Mouse (Mus musculus) kidney, postnatal 0 days (tissue): ENCODE results near the gene Hilpda. TPM values are rescaled to one million over a fixed set of nuclear protein-coding genes. Genes with fewer than 3 reads are reported as not detected.
A peak's percentile ranks its signal among the peaks of the same experiment; 100 is the strongest.

Experiments
- ATAC-seq: fragments of 200-750 bp; cut with Nextera tagmentation; replicated peaks from 2 replicates; pipeline ENCODE4 v1.8.0; 2017; ENCODE audit warnings: low read depth, moderate number of reproducible peaks, moderate TSS enrichment, moderate library complexity; ENCODE audit not compliant: low FRiP score
- DNase-seq: peaks from one replicate; pipeline ENCODE4 v3.0.0-alpha.2; 2016; ENCODE audit warnings: low spot score
- H3K27ac ChIP-seq: fragments of 300-500 bp; sonication (generic); 2 replicates; pipeline ENCODE4 v1.5.1; 2014; ENCODE audit warnings: mild to moderate bottlenecking
- H3K27me3 ChIP-seq: fragments of 300-500 bp; sonication (generic); 2 replicates; pipeline ENCODE4 v1.6.1; 2014; ENCODE audit warnings: low read length, mixed read lengths; ENCODE audit not compliant: insufficient read depth
- H3K36me3 ChIP-seq: fragments of 300-500 bp; sonication (generic); 2 replicates; pipeline ENCODE4 v1.6.1; 2014; ENCODE audit warnings: low read length, mixed read lengths; ENCODE audit not compliant: insufficient read depth
- H3K4me1 ChIP-seq: fragments of 300-500 bp; sonication (generic); replicated peaks from 2 replicates; pipeline ENCODE4 v1.6.1; 2014; ENCODE audit warnings: antibody characterized with exemption, low read length, mixed read lengths; ENCODE audit not compliant: insufficient read depth
- H3K4me2 ChIP-seq: fragments of 300-500 bp; sonication (generic); 2 replicates; pipeline ENCODE4 v1.6.1; 2014; ENCODE audit warnings: mild to moderate bottlenecking, low read length, moderate library complexity, mixed read lengths
- H3K4me3 ChIP-seq: fragments of 300-500 bp; sonication (generic); replicated peaks from 2 replicates; pipeline ENCODE4 v1.5.1; 2014; ENCODE audit warnings: low read depth, low read length
- H3K9ac ChIP-seq: fragments of 300-500 bp; sonication (generic); 2 replicates; pipeline ENCODE4 v1.6.1; 2014; ENCODE audit warnings: low read depth, low read length
- H3K9me3 ChIP-seq: fragments of 300-500 bp; sonication (generic); replicated peaks from 2 replicates; pipeline ENCODE4 v1.6.1; 2016; ENCODE audit warnings: low read length, inconsistent platforms, mixed read lengths
- CTCF ChIP-seq: IDR thresholded peaks from 2 replicates; pipeline ENCODE4 v1.5.1; 2016; ENCODE audit warnings: antibody characterized with exemption, low read depth, mild to moderate bottlenecking, moderate library complexity
- WGBS: fragments of 180-500 bp; shearing (Covaris S2); extraction: QIAGEN DNeasy Blood & Tissue Kit; methylation state at CpG from one replicate; pipeline ENCODE4 v1.1.7; 2014; 5-methylcytosine and 5-hydroxymethylcytosine counted together
- polyA plus RNA-seq: library from polyadenylated mRNA; unstranded; fragments of >200 nt; fragmentation: Nextera tagmentation; extraction: Ambion mirVana; gene quantifications from 2 replicates; pipeline ENCODE4 v1.2.1, GENCODE M21; 2015

Hilpda gene
- polyA plus RNA-seq, 1 experiment from 2014 or later: 34.2 TPM

DNA sequence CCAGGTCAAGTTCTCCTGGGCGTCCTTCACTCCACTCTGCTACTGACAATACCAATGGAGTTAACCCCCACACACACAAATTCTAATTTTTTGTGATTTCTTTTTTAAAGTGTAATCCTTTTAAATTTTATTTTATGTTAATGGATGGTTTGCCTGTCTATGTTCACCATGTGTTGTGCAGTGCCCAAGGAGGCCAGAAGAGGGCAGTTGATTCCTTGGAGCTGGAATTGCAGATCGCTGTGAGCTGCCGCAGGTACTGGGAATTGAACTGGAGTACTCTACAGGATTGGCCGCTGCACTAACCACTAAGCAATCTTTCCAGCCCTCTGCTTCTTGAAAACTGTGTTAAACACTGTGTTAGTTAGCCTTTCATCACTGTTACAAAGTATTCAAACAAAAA is 33.2 kb downstream of the Hilpda start:
- Histone ChIP-seq H3K4me2 (no peak overlapping the region), H3K27ac (no peak overlapping the region), H3K4me3 (no peak overlapping the region), H3K9ac (no peak overlapping the region), H3K27me3 (no peaks in the 10 kb centered on the region), H3K36me3 (no peaks in the 10 kb centered on the region), H3K9me3 (no peaks in the 10 kb centered on the region), H3K4me1 (no peaks in the 10 kb centered on the region)
- DNase-seq (no peak), ATAC-seq (no peak)
- TF ChIP-seq CTCF: peak; percentile 27; the same call in 1 of the 2 replicates
- WGBS: 90% methylated on average over 4 of the region's 4 CpGs

DNA sequence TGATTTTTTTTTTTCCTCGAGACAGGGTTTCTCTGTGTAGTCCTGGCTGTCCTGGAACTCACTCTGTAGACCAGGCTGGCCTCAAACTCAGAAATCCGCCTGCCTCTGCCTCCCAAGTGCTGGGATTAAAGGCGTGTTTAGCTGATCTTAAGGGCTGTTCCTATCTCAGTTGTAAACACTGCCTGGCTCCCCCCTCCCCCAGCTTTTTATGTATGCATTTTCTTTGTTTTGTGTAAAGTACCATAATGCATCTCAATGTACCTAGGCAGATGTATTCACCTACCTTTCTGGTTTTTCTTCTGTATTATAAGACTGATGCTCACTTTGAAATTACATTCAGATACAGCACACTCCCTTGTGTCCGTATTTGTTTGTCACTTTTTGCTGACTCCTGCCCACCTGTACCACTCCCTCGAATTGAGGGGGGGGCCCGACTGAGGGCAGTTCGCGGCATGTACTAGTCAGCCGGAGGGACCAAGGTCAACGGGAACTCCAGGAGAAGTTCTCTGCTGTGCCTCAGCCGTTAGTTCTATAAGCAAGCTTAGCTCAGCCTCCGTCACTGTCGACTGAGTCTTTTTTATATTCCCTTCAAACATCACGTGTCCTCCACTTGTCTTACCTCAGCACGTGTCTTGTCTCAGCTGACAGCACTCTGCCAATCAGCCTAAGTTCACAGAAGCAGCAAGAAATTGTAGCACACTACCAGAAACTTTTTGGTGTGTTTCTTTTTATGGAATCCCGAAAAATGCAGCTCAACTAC is 36.7 kb downstream of the Hilpda start:
- 92% methylated on average over 16 of the region's 16 CpGs for WGBS
- no peak for TF ChIP-seq CTCF

DNA sequence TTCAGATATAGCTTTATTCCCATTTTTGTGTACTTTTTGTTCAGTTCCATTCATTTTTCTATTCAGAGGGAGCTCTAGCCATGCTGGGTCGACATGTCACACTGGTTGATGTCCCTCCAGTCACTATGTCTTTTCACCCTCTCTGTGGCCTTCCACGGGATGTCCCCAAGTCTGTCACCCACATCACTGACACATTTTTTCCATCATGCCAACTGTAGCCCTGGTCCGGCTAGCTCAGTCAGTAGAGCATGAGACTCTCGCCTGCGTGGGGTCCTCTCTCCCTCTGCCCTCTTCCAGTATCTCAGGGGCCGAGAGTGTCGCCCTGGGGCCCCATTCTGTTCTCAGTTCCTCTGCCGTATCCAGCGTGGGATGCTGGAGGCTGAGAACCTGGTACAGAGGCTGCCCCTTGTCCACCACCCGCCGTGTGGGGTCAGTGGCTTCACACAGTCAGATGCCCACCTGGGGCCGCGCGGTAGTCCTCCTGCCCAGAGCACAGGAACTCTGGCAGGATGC is 41.5 kb downstream of the Hilpda start:
- DNase-seq (no peak), ATAC-seq (no peak)
- no peaks in the 10 kb centered on the region for H3K9me3 ChIP-seq
- no peaks in the 10 kb centered on the region for H3K36me3 ChIP-seq
- TF ChIP-seq CTCF: no peak
- no peaks in the 10 kb centered on the region for H3K27me3 ChIP-seq
- 0 out of 2 replicates have a peak, but pooled peaks cover 3% of the 10 kb centered on the region for H3K4me1 ChIP-seq
- H3K4me3 ChIP-seq: no peak overlapping the region
- H3K27ac ChIP-seq: no peak overlapping the region
- H3K4me2 ChIP-seq: no peak overlapping the region
- H3K9ac ChIP-seq: no peak overlapping the region
- 70% methylated on average over 14 of the region's 14 CpGs for WGBS

More for the DNA sequence above, 36.7 kb downstream of the Hilpda start:
- Histone ChIP-seq H3K9me3 (no peaks in the 10 kb centered on the region), H3K27me3 (no peaks in the 10 kb centered on the region), H3K27ac (no peak overlapping the region), H3K4me1 (no peaks in the 10 kb centered on the region), H3K4me2 (no peak overlapping the region), H3K36me3 (no peaks in the 10 kb centered on the region), H3K4me3 (no peak overlapping the region), H3K9ac (no peak overlapping the region)
- DNase-seq (no peak), ATAC-seq (no peak)

DNA sequence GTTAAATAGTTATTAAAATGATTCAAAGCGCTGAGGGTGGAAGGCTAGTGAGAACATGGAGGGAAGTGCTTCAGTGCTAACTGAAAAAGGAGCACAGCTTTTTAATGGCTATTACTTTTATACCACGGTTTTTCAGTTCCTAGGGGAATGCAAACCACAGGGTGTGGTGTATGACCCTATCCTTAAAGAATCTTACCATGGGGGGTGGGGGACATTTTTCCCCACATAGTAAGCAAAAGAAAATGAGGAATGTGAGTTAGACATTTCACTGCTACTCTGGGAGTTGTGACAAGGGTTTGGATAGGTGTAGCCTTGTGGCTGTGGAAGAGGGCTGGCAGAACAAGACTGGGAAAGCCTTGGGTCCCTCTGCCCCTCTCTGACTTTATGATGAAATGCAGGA is 45.0 kb downstream of the Hilpda start:
- ATAC-seq: no peak
- Histone ChIP-seq H3K4me1 (0 out of 2 replicates have a peak, but pooled peaks cover 3% of the 10 kb centered on the region), H3K9ac (no peak overlapping the region), H3K27ac (no peak overlapping the region), H3K4me2 (no peak overlapping the region), H3K9me3 (no peaks in the 10 kb centered on the region), H3K36me3 (no peaks in the 10 kb centered on the region), H3K27me3 (no peaks in the 10 kb centered on the region), H3K4me3 (no peak overlapping the region)
- 64% methylated on average over 2 of the region's 2 CpGs for WGBS
- DNase-seq: no peak
- no peak for TF ChIP-seq CTCF

DNA sequence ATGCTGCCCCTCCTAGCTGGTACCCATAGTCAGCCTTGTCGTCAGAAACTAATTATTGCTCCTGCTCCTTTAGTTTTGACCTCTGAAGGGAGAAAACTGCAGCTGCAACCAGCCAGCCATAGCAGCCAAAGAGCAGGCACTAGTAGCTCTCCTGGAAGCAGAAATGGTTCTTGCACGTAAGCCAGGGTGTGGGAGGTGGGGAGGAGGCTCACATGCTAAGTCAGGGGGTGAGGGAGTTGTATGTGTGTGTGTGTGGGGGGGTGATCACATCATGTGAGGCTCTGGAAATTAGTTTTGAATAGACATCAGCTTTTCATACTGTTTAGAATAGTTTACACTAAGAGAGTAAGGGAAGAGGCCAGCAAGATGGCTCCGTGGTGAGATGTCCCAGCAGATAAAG is 45.7 kb downstream of the Hilpda start:
- WGBS: 37% methylated on average over 3 of the region's 3 CpGs
- Histone ChIP-seq H3K4me2 (no peak overlapping the region), H3K9ac (no peak overlapping the region), H3K4me1 (0 out of 2 replicates have a peak, but pooled peaks cover 3% of the 10 kb centered on the region), H3K36me3 (no peaks in the 10 kb centered on the region), H3K27me3 (no peaks in the 10 kb centered on the region), H3K27ac (peak overlapping the region; percentile 36; the same call in 1 of the 2 replicates), H3K9me3 (no peaks in the 10 kb centered on the region), H3K4me3 (no peak overlapping the region)
- no peak for TF ChIP-seq CTCF
- DNase-seq (peak; percentile 21), ATAC-seq (no peak; the same call in 1 of the 2 replicates)

DNA sequence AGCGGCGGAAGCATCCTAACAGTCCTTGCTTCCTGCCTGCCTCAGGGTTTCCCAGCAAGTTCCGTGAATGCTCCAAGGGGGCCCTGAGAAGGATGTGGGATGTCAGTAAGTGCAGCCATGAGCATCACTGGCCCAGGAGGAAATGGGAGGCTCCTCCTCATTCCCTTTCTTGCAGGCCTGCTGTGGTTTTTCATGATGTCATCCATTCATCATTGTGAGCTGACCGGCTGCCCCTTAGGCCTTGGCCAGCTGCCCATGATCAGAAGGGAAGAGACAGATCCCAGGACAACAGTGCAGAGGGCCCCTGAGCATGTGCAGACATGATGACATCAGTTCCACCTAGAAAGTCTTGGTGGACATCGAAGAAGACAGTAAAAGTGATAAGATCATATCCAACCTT is 46.6 kb downstream of the Hilpda start, which contains the start of gene Fam71f1:
Fam71f1 (plus strand) TSS at position 262 of the 400 bp plus-strand sequence.
- TF ChIP-seq CTCF: no peak
- H3K9ac ChIP-seq: no peak within 1 kb of the TSS
- no peaks in the 10 kb centered on the region for H3K9me3 ChIP-seq
- ATAC-seq (peak; percentile 49; the same call in 1 of the 2 replicates), DNase-seq (peak; percentile 78)
- 30% methylated on average over 5 of the region's 5 CpGs for WGBS
- no peak within 1 kb of the TSS for H3K4me2 ChIP-seq
- H3K27ac ChIP-seq: peak within 1 kb of the TSS; percentile 36; the same call in 1 of the 2 replicates
- H3K27me3 ChIP-seq: no peaks in the 10 kb centered on the region
- no peak within 1 kb of the TSS for H3K4me3 ChIP-seq
- 0 out of 2 replicates have a peak, but pooled peaks cover 3% of the 10 kb centered on the region for H3K4me1 ChIP-seq
- H3K36me3 ChIP-seq: no peaks in the 10 kb centered on the region
